Mouse (Mus musculus): ENCODE results near the gene Dnajb2. TPM values are rescaled to one million over a fixed set of nuclear protein-coding genes. Genes with fewer than 3 reads are reported as not detected.
"Not testable (repeated sequence)": the region's sequence is repeated elsewhere in the genome, so short reads cannot be mapped to it uniquely, and the experiment has no call there.

Dnajb2 gene
- polyA plus RNA-seq, 1 experiment from 2014 or later: 54.9 TPM

- Histone ChIP-seq H3K36me3 (no peaks in the 10 kb centered on the region), H3K4me1 (peaks cover 17% of the 10 kb centered on the region), H3K4me3 (no peak overlapping the region), H3K9ac (no peak overlapping the region), H3K27ac (no peak overlapping the region), H3K9me3 (no peaks in the 10 kb centered on the region), H3K4me2 (replicated peaks) (no peak overlapping the region), H3K27me3 (replicated peaks) (peaks cover 53% of the 10 kb centered on the region)
- ATAC-seq (ENCODE audit: low FRiP score, low read depth): no peak
- 86% methylated on average over 6 of the region's 6 CpGs for WGBS
Observed at GRCm38 (mm10) chr1:75222926-75223325, 13.3 kb upstream of the Dnajb2 start.

- Histone ChIP-seq H3K27me3 (replicated peaks) (peaks cover 47% of the 10 kb centered on the region), H3K4me3 (no peak overlapping the region), H3K9me3 (no peaks in the 10 kb centered on the region), H3K27ac (no peak overlapping the region), H3K4me1 (peaks cover 11% of the 10 kb centered on the region), H3K4me2 (replicated peaks) (no peak overlapping the region), H3K9ac (no peak overlapping the region), H3K36me3 (no peaks in the 10 kb centered on the region)
- WGBS: 71% methylated on average over 6 of the region's 6 CpGs
- ATAC-seq (ENCODE audit: low FRiP score, low read depth): no peak
Observed at GRCm38 (mm10) chr1:75223532-75223931, 12.7 kb upstream of the Dnajb2 start.

- WGBS: 74% methylated on average over 3 of the region's 3 CpGs
Observed at GRCm38 (mm10) chr1:75225473-75225872, 10.7 kb upstream of the Dnajb2 start.

GRCm38 (mm10) chr1:75226138-75226537 lies 10.1 kb upstream of the Dnajb2 start:
- Histone ChIP-seq H3K4me1 (no peaks in the 10 kb centered on the region), H3K4me2 (replicated peaks) (no peak overlapping the region), H3K4me3 (no peak overlapping the region), H3K27me3 (replicated peaks) (peaks cover 21% of the 10 kb centered on the region), H3K9me3 (no peaks in the 10 kb centered on the region), H3K9ac (no peak overlapping the region), H3K36me3 (no peaks in the 10 kb centered on the region), H3K27ac (no peak overlapping the region)
- 74% methylated on average over 2 of the region's 2 CpGs for WGBS
- no peak for ATAC-seq (ENCODE audit: low FRiP score, low read depth)

More at GRCm38 (mm10) chr1:75225473-75225872, 10.7 kb upstream of the Dnajb2 start:
- Histone ChIP-seq H3K27ac (no peak overlapping the region), H3K4me1 (no peaks in the 10 kb centered on the region), H3K9me3 (no peaks in the 10 kb centered on the region), H3K27me3 (replicated peaks) (peaks cover 27% of the 10 kb centered on the region), H3K4me3 (no peak overlapping the region), H3K9ac (no peak overlapping the region), H3K36me3 (no peaks in the 10 kb centered on the region), H3K4me2 (replicated peaks) (no peak overlapping the region)
- no peak for ATAC-seq (ENCODE audit: low FRiP score, low read depth)

- Histone ChIP-seq H3K27me3 (replicated peaks) (0 out of 2 replicates have a peak, but pooled peaks cover 11% of the 10 kb centered on the region), H3K36me3 (no peaks in the 10 kb centered on the region), H3K4me3 (no peak overlapping the region), H3K9me3 (no peaks in the 10 kb centered on the region), H3K4me2 (replicated peaks) (no peak overlapping the region), H3K9ac (no peak overlapping the region), H3K27ac (no peak overlapping the region), H3K4me1 (no peaks in the 10 kb centered on the region)
- ATAC-seq (ENCODE audit: low FRiP score, low read depth): no peak
- 80% methylated on average over 1 of the region's 1 CpGs for WGBS
Observed at GRCm38 (mm10) chr1:75227653-75228052, 8.6 kb upstream of the Dnajb2 start.

GRCm38 (mm10) chr1:75229158-75229557 lies 7.0 kb upstream of the Dnajb2 start:
- H3K9me3 ChIP-seq: no peaks in the 10 kb centered on the region
- 77% methylated on average over 4 of the region's 4 CpGs for WGBS
- H3K27ac ChIP-seq: no peak overlapping the region
- no peak overlapping the region for H3K4me2 ChIP-seq (replicated peaks)
- no peaks in the 10 kb centered on the region for H3K27me3 ChIP-seq (replicated peaks)
- ATAC-seq (ENCODE audit: low FRiP score, low read depth): no peak
- H3K4me3 ChIP-seq: no peak overlapping the region
- no peaks in the 10 kb centered on the region for H3K36me3 ChIP-seq
- H3K4me1 ChIP-seq: no peaks in the 10 kb centered on the region
- H3K9ac ChIP-seq: no peak overlapping the region

- Histone ChIP-seq H3K27me3 (replicated peaks) (no peaks in the 10 kb centered on the region), H3K36me3 (no peaks in the 10 kb centered on the region), H3K4me1 (no peaks in the 10 kb centered on the region), H3K9ac (no peak overlapping the region), H3K9me3 (no peaks in the 10 kb centered on the region), H3K4me2 (replicated peaks) (no peak overlapping the region), H3K27ac (no peak overlapping the region), H3K4me3 (no peak overlapping the region)
- no peak for ATAC-seq (ENCODE audit: low FRiP score, low read depth)
- WGBS: 73% methylated on average over 7 of the region's 7 CpGs
Observed at GRCm38 (mm10) chr1:75230335-75230994, 5.7 kb upstream of the Dnajb2 start.

GRCm38 (mm10) chr1:75231224-75231623 lies 5.0 kb upstream of the Dnajb2 start:
- no peaks in the 10 kb centered on the region for H3K36me3 ChIP-seq
- no peak overlapping the region for H3K4me2 ChIP-seq (replicated peaks)
- no peak overlapping the region for H3K4me3 ChIP-seq
- no peaks in the 10 kb centered on the region for H3K9me3 ChIP-seq
- WGBS: 75% methylated on average over 4 of the region's 4 CpGs
- H3K27ac ChIP-seq: no peak overlapping the region
- peaks cover 3% of the 10 kb centered on the region; the same call in 1 of the 2 replicates for H3K4me1 ChIP-seq
- no peaks in the 10 kb centered on the region for H3K27me3 ChIP-seq (replicated peaks)
- H3K9ac ChIP-seq: no peak overlapping the region
- no peak for ATAC-seq (ENCODE audit: low FRiP score, low read depth)

- Histone ChIP-seq H3K9me3 (no peaks in the 10 kb centered on the region), H3K4me3 (no peak within 1 kb of the TSS), H3K9ac (no peak within 1 kb of the TSS), H3K27me3 (replicated peaks) (no peaks in the 10 kb centered on the region), H3K4me2 (replicated peaks) (no peak within 1 kb of the TSS), H3K27ac (no peak within 1 kb of the TSS), H3K36me3 (no peaks in the 10 kb centered on the region), H3K4me1 (peaks cover 5% of the 10 kb centered on the region)
- WGBS: 74% methylated on average over 5 of the region's 5 CpGs
- ATAC-seq (ENCODE audit: low FRiP score, low read depth): no peak
Observed at GRCm38 (mm10) chr1:75231664-75232152, 4.5 kb upstream of the Dnajb2 start, which contains the start of gene A630095N17Rik. Gene A630095N17Rik (minus strand): TSS chr1:75232102.

GRCm38 (mm10) chr1:75232489-75232888 lies 3.7 kb upstream of the Dnajb2 start:
- not testable (repeated sequence) for H3K9ac ChIP-seq; H3K4me2 ChIP-seq (replicated peaks); H3K27me3 ChIP-seq (replicated peaks); H3K9me3 ChIP-seq; H3K36me3 ChIP-seq; H3K4me3 ChIP-seq; ATAC-seq (ENCODE audit: low FRiP score, low read depth); H3K27ac ChIP-seq
- H3K4me1 ChIP-seq: peaks cover 13% of the 10 kb centered on the region
- WGBS: 65% methylated on average over 4 of the region's 4 CpGs

GRCm38 (mm10) chr1:75234606-75235005 lies 1.6 kb upstream of the Dnajb2 start:
- no peak overlapping the region for H3K9ac ChIP-seq
- no peaks in the 10 kb centered on the region for H3K27me3 ChIP-seq (replicated peaks)
- no peak overlapping the region for H3K4me2 ChIP-seq (replicated peaks)
- no peak overlapping the region for H3K4me3 ChIP-seq
- no peak overlapping the region for H3K27ac ChIP-seq
- WGBS: 2% methylated on average over 8 of the region's 8 CpGs
- peak; percentile 42 for ATAC-seq (ENCODE audit: low FRiP score, low read depth)
- H3K4me1 ChIP-seq: peaks cover 13% of the 10 kb centered on the region
- no peaks in the 10 kb centered on the region for H3K9me3 ChIP-seq
- 0 out of 2 replicates have a peak, but pooled peaks cover 3% of the 10 kb centered on the region for H3K36me3 ChIP-seq

GRCm38 (mm10) chr1:75239591-75239990 lies 3.4 kb downstream of the Dnajb2 start:
- no peak overlapping the region for H3K9ac ChIP-seq
- no peak for ATAC-seq (ENCODE audit: low FRiP score, low read depth)
- WGBS: 88% methylated on average over 10 of the region's 10 CpGs
- H3K9me3 ChIP-seq: no peaks in the 10 kb centered on the region
- H3K4me2 ChIP-seq (replicated peaks): no peak overlapping the region
- H3K4me3 ChIP-seq: no peak overlapping the region
- no peak overlapping the region for H3K27ac ChIP-seq
- peaks cover 13% of the 10 kb centered on the region for H3K4me1 ChIP-seq
- peaks cover 31% of the 10 kb centered on the region for H3K36me3 ChIP-seq
- no peaks in the 10 kb centered on the region for H3K27me3 ChIP-seq (replicated peaks)

- Histone ChIP-seq H3K4me2 (replicated peaks) (no peak overlapping the region), H3K9ac (no peak overlapping the region), H3K36me3 (peaks cover 35% of the 10 kb centered on the region), H3K9me3 (no peaks in the 10 kb centered on the region), H3K4me3 (no peak overlapping the region), H3K4me1 (0 out of 2 replicates have a peak, but pooled peaks cover 7% of the 10 kb centered on the region), H3K27me3 (replicated peaks) (no peaks in the 10 kb centered on the region), H3K27ac (no peak overlapping the region)
- WGBS: 88% methylated on average over 14 of the region's 14 CpGs
- no peak for ATAC-seq (ENCODE audit: low FRiP score, low read depth)
Observed at GRCm38 (mm10) chr1:75243411-75243810, 7.2 kb downstream of the Dnajb2 start.

All from neural tube, embryonic 12.5 days (tissue).